Mouse (Mus musculus) MEL-GATA-1-ER (cell line): Measurements from ENCODE around the gene Dip2c.

Experiments
- DNase-seq: peaks from one replicate; pipeline ENCODE4 v3.0.0-alpha.2; 2012; ENCODE audit warnings: low read depth; ENCODE audit errors: extremely low read depth

Gene Dip2c

GRCm38 (mm10) chr13:9504118-9504856, 228.0 kb downstream of the Dip2c start:
- DNase-seq: no peak

DNA sequence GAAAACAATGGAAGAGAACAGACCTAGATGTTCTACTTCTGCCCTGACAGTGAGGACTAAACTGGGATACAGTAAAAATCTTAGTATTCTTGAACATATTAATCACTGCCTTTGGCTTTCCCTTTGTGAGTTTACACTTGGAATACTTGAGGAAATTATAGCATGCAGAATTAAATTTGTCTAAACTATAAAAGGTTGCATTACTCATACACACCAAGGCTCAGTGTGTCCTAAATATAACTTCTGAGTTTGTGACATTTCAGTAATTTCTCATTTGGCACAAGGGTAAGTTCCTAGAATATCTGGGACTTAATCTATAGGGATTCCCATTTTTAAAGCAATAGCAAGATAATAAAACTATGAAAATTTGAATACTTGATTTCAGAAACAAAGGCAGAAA, 262.2 kb downstream of the Dip2c start:
- DNase-seq: no peak

DNA sequence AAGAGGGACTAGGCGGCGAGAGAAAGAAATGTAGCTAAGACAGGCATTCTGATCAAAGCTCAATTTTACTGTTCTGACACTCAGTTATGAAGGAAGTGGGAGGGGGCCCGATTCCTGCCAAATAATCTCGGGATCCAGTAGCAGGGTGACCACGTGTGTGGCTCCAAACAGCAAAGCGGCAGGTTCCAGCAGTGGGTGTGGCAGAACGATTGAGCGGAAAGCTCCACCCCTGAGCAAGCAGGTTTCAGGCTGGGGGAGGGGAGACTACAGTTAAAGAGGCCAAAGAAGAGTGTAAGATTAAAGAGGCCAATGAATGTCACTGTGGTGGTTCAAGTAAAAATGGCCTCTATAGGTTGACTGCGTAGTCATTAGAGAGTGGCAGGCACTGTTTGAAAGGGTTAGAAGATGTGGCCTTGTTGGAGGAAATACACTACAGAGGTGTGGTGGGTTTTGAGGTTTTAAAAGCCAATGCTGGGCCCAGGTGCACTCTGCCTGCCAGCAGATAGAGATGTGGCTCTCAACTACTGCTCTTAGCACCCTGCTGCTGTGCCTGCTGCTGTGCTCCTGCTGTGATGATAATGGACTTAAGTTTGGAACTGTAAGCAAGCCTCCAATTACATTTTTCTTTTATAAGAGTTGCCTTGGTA, 271.5 kb downstream of the Dip2c start:
- no peak for DNase-seq

- no peak for DNase-seq
Measured at GRCm38 (mm10) chr13:9562099-9562498, 285.8 kb downstream of the Dip2c start.

DNA sequence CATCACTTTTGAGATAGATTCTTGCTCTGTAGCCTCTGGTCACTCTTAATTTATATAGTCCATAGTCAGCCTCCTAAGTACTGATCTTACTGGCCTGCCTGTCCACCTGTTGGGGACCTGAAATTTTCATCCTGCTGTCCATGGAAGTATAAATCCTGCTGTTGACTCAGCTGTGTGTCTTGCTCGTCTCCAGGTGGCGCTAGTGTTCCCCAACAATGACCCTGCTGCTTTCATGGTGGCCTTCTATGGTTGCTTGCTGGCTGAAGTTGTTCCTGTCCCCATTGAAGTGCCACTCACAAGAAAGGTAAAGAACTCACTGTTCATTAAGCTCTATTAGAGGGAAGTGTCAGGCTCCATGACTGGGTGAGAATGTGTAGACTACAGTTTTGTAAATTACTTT, 286.6 kb downstream of the Dip2c start:
- peak; percentile 21 for DNase-seq

DNA sequence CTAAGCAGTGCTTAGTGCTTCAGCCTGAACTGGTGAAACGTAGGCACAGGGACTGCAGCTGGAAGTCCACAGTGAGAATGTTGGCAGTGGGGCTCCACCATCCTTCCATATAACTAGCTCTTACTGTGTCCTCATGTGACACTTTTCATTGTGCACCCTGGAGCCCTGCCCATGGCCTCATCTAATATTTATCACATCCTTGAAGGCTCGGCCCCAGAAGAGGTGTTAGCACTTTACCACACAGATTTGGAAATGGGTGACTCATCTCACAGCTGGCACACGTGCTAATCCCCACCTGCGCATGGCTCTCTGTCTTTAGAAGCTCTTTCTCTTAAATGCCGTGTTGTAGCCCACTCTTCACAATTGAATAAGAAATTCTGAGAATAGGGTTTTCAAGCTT, 292.5 kb downstream of the Dip2c start:
- no peak for DNase-seq

GRCm38 (mm10) chr13:9576686-9577085, 300.4 kb downstream of the Dip2c start:
- DNase-seq: no peak

DNA sequence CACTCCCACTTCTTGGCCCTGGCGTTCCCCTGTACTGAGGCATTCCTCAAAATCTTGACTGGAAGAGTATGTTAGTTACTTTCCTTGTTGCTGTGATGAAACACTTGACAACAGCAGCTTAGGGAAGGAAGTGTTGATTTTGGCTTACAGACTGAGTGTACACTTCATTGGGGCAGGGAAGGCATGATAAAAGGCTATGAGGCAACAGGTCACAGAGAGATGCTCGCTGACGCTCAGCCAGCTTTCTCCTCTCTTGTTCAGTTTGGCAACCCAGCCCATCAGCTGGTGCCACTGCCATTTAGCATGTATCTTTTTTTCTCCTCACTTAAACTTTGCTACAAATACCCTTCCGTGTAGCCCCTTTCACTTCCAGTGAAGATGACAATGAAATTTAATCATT, 302.1 kb downstream of the Dip2c start:
- DNase-seq: no peak

DNA sequence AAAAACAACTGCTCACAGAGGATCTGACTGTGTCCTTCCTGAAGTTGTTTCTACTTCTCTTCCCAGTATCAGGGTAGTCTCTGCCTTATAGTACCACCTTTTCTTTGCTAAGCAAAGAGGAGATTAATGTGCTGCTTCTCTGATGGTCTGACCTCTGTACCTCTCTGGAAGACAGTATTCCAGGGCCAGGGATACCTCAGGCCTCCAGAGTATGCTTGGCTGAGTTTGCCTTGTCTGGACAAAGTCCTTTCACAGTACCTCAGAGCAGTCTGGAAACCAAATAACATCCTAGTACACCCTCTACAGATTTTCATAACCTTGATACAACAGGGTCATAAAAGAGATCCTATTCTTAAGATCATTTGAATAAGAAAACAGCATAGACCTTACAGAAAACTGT, 305.5 kb downstream of the Dip2c start:
- DNase-seq: no peak

DNA sequence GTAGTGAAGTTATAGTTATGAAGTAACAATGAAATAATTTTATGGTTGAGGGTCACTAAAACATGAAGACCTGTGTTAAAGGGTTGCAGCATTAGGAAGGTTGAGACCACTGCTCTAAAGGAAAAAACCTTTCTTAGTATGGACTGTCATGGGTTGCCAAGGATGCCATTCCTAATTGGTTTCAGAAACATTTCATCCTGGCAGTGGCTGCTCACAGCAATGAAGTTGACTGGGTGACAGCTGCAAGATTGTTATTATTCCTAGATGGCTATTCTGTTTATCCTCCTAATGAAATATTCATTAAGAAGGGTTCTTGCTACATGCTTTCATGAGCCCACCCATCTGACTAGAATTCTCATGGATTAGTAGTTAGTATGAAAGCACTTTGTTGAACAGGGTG, 307.3 kb downstream of the Dip2c start:
- DNase-seq: no peak

DNA sequence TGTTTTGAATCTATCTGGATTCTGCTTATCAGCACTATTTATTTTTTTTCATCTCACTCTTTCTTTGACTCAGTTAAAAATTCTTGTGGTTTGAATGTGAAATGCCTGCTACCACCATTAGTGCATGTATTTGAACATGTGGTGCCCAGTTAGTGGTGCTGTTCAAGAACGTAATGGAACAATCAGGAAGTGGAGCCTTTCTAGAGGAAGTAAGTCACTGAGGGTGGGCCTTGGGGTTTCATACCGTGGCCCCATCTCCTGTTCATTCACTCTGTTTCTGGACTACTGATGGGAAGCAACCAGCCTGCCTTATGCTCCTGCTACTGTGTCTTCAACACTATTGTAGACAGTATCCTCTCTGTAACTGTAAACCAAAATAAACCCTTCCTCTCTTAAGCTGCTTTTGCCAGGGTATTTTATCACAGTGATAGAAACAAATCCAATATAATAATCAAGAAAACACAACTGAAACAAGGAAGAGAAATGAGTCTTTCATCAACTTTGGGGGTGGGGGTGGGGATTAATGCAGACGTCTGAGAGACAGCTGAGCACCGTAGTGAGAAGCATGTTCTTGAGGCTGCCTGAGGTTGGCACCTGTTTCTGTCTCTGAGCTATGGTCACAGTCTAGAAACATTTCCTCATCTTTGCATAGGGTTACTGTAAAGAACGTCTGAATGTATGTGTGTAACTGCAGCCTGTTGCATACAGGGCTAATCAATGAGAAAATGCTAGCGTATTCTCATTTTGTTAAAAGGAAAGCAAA, 323.2 kb downstream of the Dip2c start:
- DNase-seq: no peak

- DNase-seq: no peak
Measured at GRCm38 (mm10) chr13:9601350-9601749, 325.0 kb downstream of the Dip2c start.

- no peak for DNase-seq
Measured at GRCm38 (mm10) chr13:9611229-9611628, 334.9 kb downstream of the Dip2c start.

GRCm38 (mm10) chr13:9632684-9633083, 356.4 kb downstream of the Dip2c start:
- no peak for DNase-seq

GRCm38 (mm10) chr13:9635951-9636350, 359.6 kb downstream of the Dip2c start:
- DNase-seq: no peak

DNA sequence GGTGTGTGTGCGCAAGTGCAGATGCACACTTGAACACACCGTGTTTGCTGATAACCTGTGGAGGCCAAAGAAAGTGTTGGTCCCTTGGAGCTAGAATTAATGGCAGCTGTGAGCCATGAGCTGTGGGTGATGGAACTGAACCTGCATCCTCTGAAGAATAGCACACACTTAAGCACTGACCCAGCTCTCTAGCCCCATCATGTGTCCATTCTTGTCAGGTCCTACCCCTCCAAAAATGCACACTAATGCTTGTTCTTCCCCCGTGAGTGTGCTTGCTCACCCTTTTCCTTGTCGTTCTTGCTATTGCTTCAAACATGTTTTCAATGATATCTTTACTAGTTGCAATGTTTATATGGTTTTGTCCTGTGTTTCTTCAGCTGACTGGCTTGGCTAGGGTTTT, 360.2 kb downstream of the Dip2c start:
- no peak for DNase-seq

GRCm38 (mm10) chr13:9637949-9638348, 361.6 kb downstream of the Dip2c start:
- DNase-seq: no peak

DNA sequence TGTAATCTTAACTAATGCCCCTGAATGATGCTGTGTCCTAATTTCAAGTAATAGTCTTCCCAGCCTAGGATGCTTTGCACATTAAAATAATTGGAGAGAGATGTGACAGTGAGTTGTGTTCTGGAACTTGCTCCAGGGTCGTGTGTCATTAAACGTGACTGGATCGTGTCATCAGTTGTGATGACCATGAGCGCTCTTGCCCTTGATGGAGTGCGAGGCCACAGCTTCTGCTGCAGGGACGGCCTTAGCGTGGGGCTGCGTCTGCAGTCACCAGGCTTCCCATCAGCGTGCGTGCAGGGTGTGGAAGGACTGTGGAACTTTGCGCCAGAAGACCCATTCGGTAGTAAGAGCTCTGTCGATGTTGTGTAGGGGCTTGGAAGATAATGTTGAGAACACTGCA, 372.4 kb downstream of the Dip2c start:
- no peak for DNase-seq

- DNase-seq: no peak
Measured at GRCm38 (mm10) chr13:9649894-9650293, 373.6 kb downstream of the Dip2c start.

DNA sequence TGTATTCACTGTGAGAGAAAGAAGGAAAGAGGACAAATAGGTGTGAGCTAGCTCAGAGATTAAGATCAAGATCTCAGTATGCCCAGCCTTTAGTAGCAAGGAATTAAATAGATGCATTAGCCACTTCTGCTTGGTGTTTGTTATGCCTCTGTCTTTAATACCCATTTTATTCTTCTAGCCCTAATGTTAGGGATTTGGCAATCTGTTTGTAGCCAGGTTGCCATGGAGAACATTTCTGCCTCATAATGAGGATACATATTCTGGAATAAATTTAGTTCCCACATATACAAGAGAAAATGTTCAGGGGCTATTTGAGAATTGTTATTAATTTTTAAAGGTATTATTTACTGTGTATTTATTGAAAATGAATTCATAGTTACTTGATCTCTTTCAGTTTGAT, 374.3 kb downstream of the Dip2c start:
- DNase-seq: no peak

DNA sequence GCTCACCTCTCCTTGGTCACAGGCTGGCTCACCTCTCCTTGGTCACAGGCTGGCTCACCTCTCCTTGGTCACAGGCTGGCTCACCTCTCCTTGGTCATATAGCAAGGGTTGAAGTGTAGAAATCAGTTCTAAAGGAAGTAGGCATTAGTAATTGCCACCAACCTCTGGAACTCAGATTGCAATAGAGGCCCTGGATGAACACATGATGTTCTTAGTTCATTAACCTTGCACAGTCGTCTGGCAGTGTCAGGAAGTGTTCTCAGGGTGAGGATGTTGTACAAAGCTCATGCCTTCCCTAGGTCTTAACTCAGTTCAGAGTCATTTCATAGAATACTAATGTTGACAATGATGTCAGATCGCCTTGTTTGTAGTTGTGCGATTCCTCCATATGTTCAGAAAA, 376.7 kb downstream of the Dip2c start:
- no peak for DNase-seq

DNA sequence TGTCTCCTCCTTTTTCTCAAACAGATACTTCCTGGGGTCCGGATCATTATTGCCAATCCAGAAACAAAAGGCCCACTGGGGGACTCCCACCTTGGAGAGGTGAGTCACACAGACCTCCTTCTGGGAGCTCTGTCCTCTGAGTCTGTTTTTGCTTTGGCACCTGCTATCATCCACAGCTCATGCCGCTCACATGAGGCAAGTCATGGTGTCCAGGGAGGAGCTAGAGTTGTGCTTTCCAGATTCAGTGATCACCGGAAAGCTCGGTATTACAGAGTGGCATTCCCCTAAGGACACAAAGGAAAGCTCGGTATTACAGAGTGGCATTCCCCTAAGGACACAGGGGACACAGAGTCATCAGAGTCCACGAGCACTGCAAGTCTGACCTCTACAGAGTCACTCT, 380.3 kb downstream of the Dip2c start:
- no peak for DNase-seq

DNA sequence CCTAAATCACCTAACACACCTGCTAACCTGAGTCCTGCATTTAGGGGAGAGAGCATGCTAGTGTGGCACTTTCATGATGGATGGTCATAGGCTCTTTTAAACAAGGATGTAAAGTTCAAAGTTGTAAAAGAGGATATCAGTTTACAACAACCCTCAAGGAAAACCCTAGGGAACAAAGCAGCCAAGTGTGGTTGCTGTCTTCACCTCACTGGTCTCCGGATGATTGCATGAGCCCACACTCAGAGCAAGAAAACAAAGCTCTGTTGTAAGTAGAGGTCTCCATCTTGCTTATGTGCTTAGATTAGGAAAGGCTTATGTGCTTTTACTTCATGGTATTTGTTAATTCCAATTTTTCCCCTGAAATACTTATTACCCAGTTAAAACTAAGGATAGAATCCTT, 384.4 kb downstream of the Dip2c start:
- no peak for DNase-seq
